ENCODE assay signal across 12 mouse cellular contexts in the genomic region with DNA sequence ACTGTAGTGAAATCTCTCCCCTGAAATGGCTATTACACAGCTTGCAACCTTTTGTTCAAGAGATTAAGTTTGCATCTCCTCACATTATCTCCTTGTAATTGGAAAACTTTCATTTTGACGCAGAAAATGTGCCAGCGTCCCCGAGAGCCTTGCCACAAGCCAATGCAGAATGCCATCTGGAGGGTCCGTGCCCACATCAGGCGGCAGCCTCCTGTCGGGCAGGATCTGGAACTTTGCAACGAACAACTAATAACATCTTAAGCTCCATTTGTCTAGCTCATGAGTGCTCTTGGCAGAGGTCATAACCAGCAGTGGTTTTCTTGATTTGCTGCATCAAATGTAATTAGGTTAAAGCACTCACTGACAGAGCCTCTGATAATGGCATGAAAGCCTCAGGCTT.
A peak's percentile ranks its signal among the peaks of the same experiment; 100 is the strongest.
DNase-seq lines count a peak whose midpoint lies in the region; ATAC-seq lines count a peak whose summit lies in the region.
"Had no signal": no experiment of that assay in that cellular context is flagged by ENCODE, and none has a peak within 500 bp of the region (broad histone marks: within the 10 kb centered on the region; RNA-seq: fewer than 3 reads in every experiment).

No protein-coding gene starts in this region.

- no peak overlapping the region for H3K27ac ChIP-seq in heart, embryonic 16.5 days (ENCODE audit: low read length)
- no peak overlapping the region for H3K27ac ChIP-seq in embryonic facial prominence, embryonic 11.5 days (replicated peaks; ENCODE audit: low read depth, low read length)
- H3K27ac ChIP-seq: embryonic facial prominence, embryonic 12.5 days; liver, embryonic 13.5 days had no signal

- peak overlapping the region; percentile 19; the same call in 1 of the 2 replicates for H3K4me2 ChIP-seq in heart, embryonic 16.5 days (ENCODE audit: low read depth, low read length)
- H3K4me2 ChIP-seq in embryonic facial prominence, embryonic 11.5 days (ENCODE audit: low read depth, low read length) = no peak overlapping the region
- H3K4me2 ChIP-seq: embryonic facial prominence, embryonic 12.5 days; liver, embryonic 13.5 days had no signal

- no peak for ATAC-seq in heart, embryonic 16.5 days (replicated peaks; ENCODE audit: extremely low read depth, insufficient read depth, low FRiP score)
- no peak for ATAC-seq in embryonic facial prominence, embryonic 11.5 days (replicated peaks; ENCODE audit: insufficient number of reproducible peaks, low FRiP score, low TSS enrichment, low read depth)

- H3K4me1 ChIP-seq in heart, embryonic 16.5 days (ENCODE audit: control insufficient read depth, insufficient read depth, low read length) = peaks cover 12% of the 10 kb centered on the region
- H3K4me1 ChIP-seq in embryonic facial prominence, embryonic 11.5 days (ENCODE audit: control insufficient read depth, insufficient read depth, low read length) = peaks cover 4% of the 10 kb centered on the region

- no peaks in the 10 kb centered on the region for H3K27me3 ChIP-seq in heart, embryonic 16.5 days (ENCODE audit: control insufficient read depth, insufficient read depth, low read length)
- H3K27me3 ChIP-seq in embryonic facial prominence, embryonic 11.5 days (ENCODE audit: control insufficient read depth, insufficient read depth, low read length) = no peaks in the 10 kb centered on the region
- H3K27me3 ChIP-seq: embryonic facial prominence, embryonic 12.5 days; liver, embryonic 13.5 days had no signal

- no peak overlapping the region for H3K4me3 ChIP-seq in heart, embryonic 16.5 days (ENCODE audit: low read length)
- no peak overlapping the region for H3K4me3 ChIP-seq in embryonic facial prominence, embryonic 11.5 days (ENCODE audit: low read depth, low read length)
- H3K4me3 ChIP-seq: embryonic facial prominence, embryonic 12.5 days; liver, embryonic 13.5 days had no signal

- no peak overlapping the region for H3K9ac ChIP-seq in heart, embryonic 16.5 days (ENCODE audit: low read length)
- H3K9ac ChIP-seq in embryonic facial prominence, embryonic 11.5 days (replicated peaks; ENCODE audit: low read length) = no peak overlapping the region
- H3K9ac ChIP-seq: embryonic facial prominence, embryonic 12.5 days; liver, embryonic 13.5 days had no signal

- H3K9me3 ChIP-seq in heart, embryonic 16.5 days (replicated peaks; ENCODE audit: control insufficient read depth, low read length) = no peaks in the 10 kb centered on the region
- H3K9me3 ChIP-seq in embryonic facial prominence, embryonic 11.5 days (replicated peaks; ENCODE audit: control insufficient read depth, low read length) = no peaks in the 10 kb centered on the region
- H3K9me3 ChIP-seq: embryonic facial prominence, embryonic 12.5 days; liver, embryonic 13.5 days had no signal

- WGBS in heart, embryonic 16.5 days = 57% methylated on average over 7 of the region's 7 CpGs
- WGBS in embryonic facial prominence, embryonic 11.5 days = 45% methylated on average over 7 of the region's 7 CpGs

- H3K36me3 ChIP-seq in heart, embryonic 16.5 days (ENCODE audit: control insufficient read depth, insufficient read depth) = no peaks in the 10 kb centered on the region
- H3K36me3 ChIP-seq in embryonic facial prominence, embryonic 11.5 days (replicated peaks; ENCODE audit: control insufficient read depth, insufficient read depth, low read depth, low read length) = no peaks in the 10 kb centered on the region
- H3K36me3 ChIP-seq: embryonic facial prominence, embryonic 12.5 days; liver, embryonic 13.5 days had no signal

- no peak for DNase-seq in heart, adult 11 months
- peak; percentile 10 for DNase-seq in thymus, postnatal 0 days (ENCODE audit: low spot score)
- DNase-seq in thymus, postnatal 36 days = no peak
- DNase-seq in embryonic facial prominence, embryonic 11.5 days (ENCODE audit: low spot score) = peak; percentile 30
- peak; percentile 73 for DNase-seq in retina, postnatal 1 day
- DNase-seq in left cerebral cortex, adult 8-10 months (ENCODE audit: low spot score in 2 of 2) = no peak
- no peak for DNase-seq in kidney, adult 9 months
- DNase-seq: adrenal gland, postnatal 25 days; gastrocnemius, postnatal 36 days; liver, embryonic 13.5 days had no signal

Comparison
In these comparisons a context has a peak if more than half of its experiments do, and no peak if none do; other contexts are left out.
1. DNase-seq: peak in thymus, postnatal 0 days (single experiment), embryonic facial prominence, embryonic 11.5 days (single experiment) and retina, postnatal 1 day (single experiment); none in heart, adult 11 months (single experiment), thymus, postnatal 36 days (0 of 2), left cerebral cortex, adult 8-10 months (0 of 2) and kidney, adult 9 months (single experiment).